8 mouse cellular contexts compared by ENCODE assay signal in the genomic region with DNA sequence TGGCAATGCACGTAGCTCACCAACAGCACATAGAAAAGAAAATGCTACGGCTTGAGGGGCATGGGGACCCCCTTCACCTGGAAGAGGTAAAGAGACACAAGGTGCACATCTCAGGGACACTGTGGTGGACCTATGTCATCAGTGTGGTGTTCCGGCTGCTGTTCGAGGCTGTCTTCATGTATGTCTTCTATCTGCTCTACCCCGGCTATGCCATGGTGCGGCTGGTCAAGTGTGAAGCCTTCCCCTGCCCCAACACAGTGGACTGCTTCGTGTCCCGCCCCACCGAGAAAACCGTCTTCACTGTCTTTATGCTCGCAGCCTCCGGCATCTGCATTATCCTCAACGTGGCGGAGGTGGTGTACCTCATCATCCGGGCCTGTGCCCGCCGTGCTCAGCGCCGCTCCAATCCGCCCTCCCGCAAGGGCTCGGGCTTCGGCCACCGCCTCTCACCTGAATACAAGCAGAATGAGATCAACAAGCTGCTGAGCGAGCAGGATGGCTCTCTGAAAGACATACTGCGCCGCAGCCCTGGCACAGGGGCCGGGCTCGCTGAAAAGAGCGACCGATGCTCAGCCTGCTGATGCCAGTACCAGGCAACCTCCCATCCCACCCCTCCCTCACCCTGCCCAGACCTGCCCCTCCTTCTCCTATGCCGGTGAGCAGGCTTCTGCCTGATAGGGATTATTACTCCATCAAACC. TPM values are rescaled to one million over a fixed set of nuclear protein-coding genes. Genes with fewer than 3 reads are reported as not detected.
A peak's percentile ranks its signal among the peaks of the same experiment; 100 is the strongest.
DNase-seq lines count a peak whose midpoint lies in the region; ATAC-seq lines count a peak whose summit lies in the region.

No protein-coding gene starts in this region.

- H3K27ac ChIP-seq in limb, embryonic 12.5 days = no peak overlapping the region

- peak; percentile 43 for DNase-seq in heart, adult 11 months
- no peak for DNase-seq in heart, adult 9 months (ENCODE audit: low spot score in 2 of 2)
- peak; percentile 4 for DNase-seq in right cerebral cortex, adult 18-20 months
- DNase-seq in right cerebral cortex, postnatal 36 days (ENCODE audit: low spot score in 2 of 2) = no peak
- DNase-seq in urinary bladder, postnatal 36 days (ENCODE audit: low spot score in 2 of 2) = no peak
- DNase-seq in adrenal gland, postnatal 4 days (ENCODE audit: low spot score in 2 of 2) = no peak

- no peak overlapping the region; the same call in 1 of the 2 replicates for H3K9ac ChIP-seq in limb, embryonic 12.5 days (replicated peaks)

- peak overlapping the region; percentile 54 for H3K4me2 ChIP-seq in limb, embryonic 12.5 days

- H3K9me3 ChIP-seq in limb, embryonic 12.5 days = no peaks in the 10 kb centered on the region

- peaks cover 90% of the 10 kb centered on the region for H3K27me3 ChIP-seq in limb, embryonic 12.5 days

- no peak for ATAC-seq in limb, embryonic 12.5 days (ENCODE audit: insufficient number of reproducible peaks, insufficient read depth, low FRiP score, low TSS enrichment, low read depth)
- ATAC-seq in granulocyte monocyte progenitor cell, adult 5-6 weeks (replicated peaks; ENCODE audit: poor library complexity, severe bottlenecking) = no peak

- WGBS in limb, embryonic 12.5 days = 14% methylated on average over 32 of the region's 32 CpGs

- no peaks in the 10 kb centered on the region for H3K4me1 ChIP-seq in limb, embryonic 12.5 days (replicated peaks)

- H3K36me3 ChIP-seq in limb, embryonic 12.5 days = no peaks in the 10 kb centered on the region

- H3K4me3 ChIP-seq in limb, embryonic 12.5 days (replicated peaks) = peak overlapping the region; percentile 25

RNA-seq across cellular contexts. Expression of gene Gjb1, which starts 8.4 kb away (rescaled TPM):
- 0.14 TPM in 1 of 2 replicates, not detected in the other for polyA plus RNA-seq in limb, embryonic 12.5 days (2016; fragmentation: Nextera tagmentation; extraction: Ambion mirVana)
- not detected in 2 replicates for total RNA-seq in granulocyte monocyte progenitor cell, adult 5-6 weeks (2014; fragmentation: Nextera tagmentation)
- total RNA-seq in granulocyte monocyte progenitor cell, adult 5-6 weeks (2017) = not detected in 2 replicates
- 10 to 100 TPM in 1 of 2 experiments, 1 to 10 TPM in 1; 6.2 to 43.9 TPM for total RNA-seq in adrenal gland, postnatal 4 days (2021)

RNA-seq across cellular contexts. Expression of gene Zmym3, which starts 36.1 kb away (rescaled TPM):
- polyA plus RNA-seq in limb, embryonic 12.5 days (2016; fragmentation: Nextera tagmentation; extraction: Ambion mirVana) = 43.6 and 44.8 TPM in 2 replicates
- total RNA-seq in granulocyte monocyte progenitor cell, adult 5-6 weeks (2014; fragmentation: Nextera tagmentation) = 48.8 and 50.6 TPM in 2 replicates
- 33.7 and 52.5 TPM in 2 replicates for total RNA-seq in granulocyte monocyte progenitor cell, adult 5-6 weeks (2017)
- total RNA-seq in adrenal gland, postnatal 4 days (2021) = 100 to 1,000 TPM; 134 to 141 TPM

RNA-seq across cellular contexts. Expression of gene Nono, which starts 44.5 kb away (rescaled TPM):
- 567 and 579 TPM in 2 replicates for polyA plus RNA-seq in limb, embryonic 12.5 days (2016; fragmentation: Nextera tagmentation; extraction: Ambion mirVana)
- 239 and 268 TPM in 2 replicates for total RNA-seq in granulocyte monocyte progenitor cell, adult 5-6 weeks (2014; fragmentation: Nextera tagmentation)
- 475 and 508 TPM in 2 replicates for total RNA-seq in granulocyte monocyte progenitor cell, adult 5-6 weeks (2017)
- 100 to 1,000 TPM; 287 to 290 TPM for total RNA-seq in adrenal gland, postnatal 4 days (2021)

Comparison
In these comparisons a context has a peak if more than half of its experiments do, and no peak if none do; other contexts are left out.
1. DNase-seq: peak in heart, adult 11 months (single experiment) and right cerebral cortex, adult 18-20 months (single experiment); none in heart, adult 9 months (0 of 2), right cerebral cortex, postnatal 36 days (0 of 2), urinary bladder, postnatal 36 days (0 of 2) and adrenal gland, postnatal 4 days (0 of 2).
2. RNA of gene Gjb1, which starts 8.4 kb away (total RNA-seq): 6.2 to 43.9 TPM in adrenal gland, postnatal 4 days; not detected in granulocyte monocyte progenitor cell, adult 5-6 weeks; every median in the first group is over 4 times any median in the second.